Mouse (Mus musculus): ENCODE results near the gene Phldb3. TPM values are rescaled to one million over a fixed set of nuclear protein-coding genes. Genes with fewer than 3 reads are reported as not detected.

The Phldb3 gene
- polyA plus RNA-seq, 1 experiment from 2014 or later: 1.1 TPM

- Histone ChIP-seq H3K4me2 (replicated peaks) (peak within 1 kb of the TSS; percentile 88), H3K27me3 (peaks cover 49% of the 10 kb centered on the region), H3K9ac (no peak within 1 kb of the TSS), H3K4me3 (replicated peaks) (peak within 1 kb of the TSS; percentile 47), H3K36me3 (no peaks in the 10 kb centered on the region), H3K27ac (replicated peaks) (peak within 1 kb of the TSS; percentile 60), H3K4me1 (peaks cover 20% of the 10 kb centered on the region; the same call in 1 of the 2 replicates), H3K9me3 (replicated peaks) (no peaks in the 10 kb centered on the region)
- 12% methylated on average over 15 of the region's 15 CpGs for WGBS
- ATAC-seq (ENCODE audit: insufficient number of reproducible peaks, low FRiP score, low TSS enrichment, low read depth): no peak
Measured at GRCm38 (mm10) chr7:24636264-24636663, 25.7 kb downstream of the Phldb3 start, which contains the start of gene Lypd3. Lypd3 (plus strand) TSS chr7:24636550.

DNA sequence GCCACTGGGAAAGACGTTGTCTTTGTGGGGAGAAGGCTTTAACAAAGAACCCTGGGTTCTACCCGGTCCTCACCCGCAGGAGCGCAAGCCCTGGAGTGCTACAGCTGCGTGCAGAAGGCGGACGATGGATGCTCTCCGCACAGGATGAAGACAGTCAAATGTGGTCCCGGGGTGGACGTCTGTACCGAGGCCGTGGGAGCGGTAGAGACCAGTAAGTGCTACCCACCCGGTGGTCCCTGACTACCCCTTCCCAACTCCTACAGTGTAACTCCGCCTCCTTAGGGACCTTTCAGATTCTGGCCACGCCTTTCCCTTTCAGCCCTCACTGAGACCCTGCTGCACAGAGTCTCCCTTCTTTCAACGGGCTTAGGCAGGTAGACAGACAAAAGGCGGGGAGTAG, 26.5 kb downstream of the Phldb3 start:
- no peaks in the 10 kb centered on the region for H3K9me3 ChIP-seq (replicated peaks)
- H3K36me3 ChIP-seq: no peaks in the 10 kb centered on the region
- H3K9ac ChIP-seq: no peak overlapping the region
- H3K4me1 ChIP-seq: peaks cover 20% of the 10 kb centered on the region; the same call in 1 of the 2 replicates
- no peak for ATAC-seq (ENCODE audit: insufficient number of reproducible peaks, low FRiP score, low TSS enrichment, low read depth)
- WGBS: 1% methylated on average over 18 of the region's 18 CpGs
- peaks cover 49% of the 10 kb centered on the region for H3K27me3 ChIP-seq
- peak overlapping the region; percentile 60 for H3K27ac ChIP-seq (replicated peaks)
- H3K4me2 ChIP-seq (replicated peaks): peak overlapping the region; percentile 88
- H3K4me3 ChIP-seq (replicated peaks): peak overlapping the region; percentile 47

GRCm38 (mm10) chr7:24638026-24638856, 27.7 kb downstream of the Phldb3 start:
- ATAC-seq (ENCODE audit: insufficient number of reproducible peaks, low FRiP score, low TSS enrichment, low read depth): no peak
- Histone ChIP-seq H3K27me3 (peaks cover 49% of the 10 kb centered on the region), H3K4me1 (peaks cover 24% of the 10 kb centered on the region; the same call in 1 of the 2 replicates), H3K4me2 (replicated peaks) (peak overlapping the region; percentile 88), H3K27ac (replicated peaks) (0 out of 2 replicates have a peak overlapping the region, but pooled peaks have one; percentile 29), H3K4me3 (replicated peaks) (peak overlapping the region; percentile 47), H3K9ac (peak overlapping the region; percentile 15; the same call in 1 of the 2 replicates), H3K9me3 (replicated peaks) (no peaks in the 10 kb centered on the region), H3K36me3 (no peaks in the 10 kb centered on the region)
- 2% methylated on average over 35 of the region's 35 CpGs for WGBS

DNA sequence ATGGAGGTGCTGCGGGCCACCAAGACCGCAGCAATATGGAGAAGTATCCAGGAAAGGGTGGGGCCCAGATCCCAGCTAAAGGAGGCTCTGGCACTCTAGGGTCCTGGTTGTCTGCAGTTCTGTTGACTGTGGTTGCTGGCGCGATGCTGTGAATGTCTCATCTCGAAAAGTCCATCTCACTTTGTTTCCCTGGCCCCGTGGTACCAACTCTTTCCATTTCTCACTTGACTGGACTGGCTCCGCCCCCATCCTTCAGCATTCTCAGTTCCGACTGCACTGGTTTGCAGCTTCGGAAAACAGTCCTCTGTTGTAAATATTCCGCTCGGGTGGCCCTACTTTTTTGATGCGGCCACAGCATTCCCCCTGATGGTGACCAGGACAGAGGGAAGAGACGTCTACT, 29.9 kb downstream of the Phldb3 start:
- Histone ChIP-seq H3K36me3 (no peaks in the 10 kb centered on the region), H3K4me1 (peaks cover 24% of the 10 kb centered on the region; the same call in 1 of the 2 replicates), H3K9ac (no peak overlapping the region), H3K9me3 (replicated peaks) (no peaks in the 10 kb centered on the region), H3K4me2 (replicated peaks) (no peak overlapping the region), H3K27ac (replicated peaks) (no peak overlapping the region), H3K4me3 (replicated peaks) (no peak overlapping the region), H3K27me3 (peaks cover 49% of the 10 kb centered on the region)
- 66% methylated on average over 13 of the region's 13 CpGs for WGBS
- no peak for ATAC-seq (ENCODE audit: insufficient number of reproducible peaks, low FRiP score, low TSS enrichment, low read depth)

GRCm38 (mm10) chr7:24642491-24642890, 31.9 kb downstream of the Phldb3 start:
- H3K9ac ChIP-seq: no peak overlapping the region
- peaks cover 30% of the 10 kb centered on the region for H3K27me3 ChIP-seq
- no peak overlapping the region for H3K4me2 ChIP-seq (replicated peaks)
- ATAC-seq (ENCODE audit: insufficient number of reproducible peaks, low FRiP score, low TSS enrichment, low read depth): no peak
- 4% methylated on average over 9 of the region's 9 CpGs for WGBS
- H3K4me3 ChIP-seq (replicated peaks): no peak overlapping the region
- H3K9me3 ChIP-seq (replicated peaks): no peaks in the 10 kb centered on the region
- H3K36me3 ChIP-seq: no peaks in the 10 kb centered on the region
- H3K4me1 ChIP-seq: peaks cover 17% of the 10 kb centered on the region; the same call in 1 of the 2 replicates
- H3K27ac ChIP-seq (replicated peaks): no peak overlapping the region

GRCm38 (mm10) chr7:24644492-24644891, 33.9 kb downstream of the Phldb3 start:
- H3K4me2 ChIP-seq (replicated peaks): no peak overlapping the region
- no peak overlapping the region for H3K27ac ChIP-seq (replicated peaks)
- H3K9me3 ChIP-seq (replicated peaks): no peaks in the 10 kb centered on the region
- H3K27me3 ChIP-seq: peaks cover 13% of the 10 kb centered on the region; the same call in 1 of the 2 replicates
- 74% methylated on average over 6 of the region's 6 CpGs for WGBS
- no peaks in the 10 kb centered on the region for H3K36me3 ChIP-seq
- H3K4me1 ChIP-seq: 0 out of 2 replicates have a peak, but pooled peaks cover 4% of the 10 kb centered on the region
- no peak overlapping the region for H3K9ac ChIP-seq
- H3K4me3 ChIP-seq (replicated peaks): no peak overlapping the region
- ATAC-seq (ENCODE audit: insufficient number of reproducible peaks, low FRiP score, low TSS enrichment, low read depth): no peak

- no peak for ATAC-seq (ENCODE audit: insufficient number of reproducible peaks, low FRiP score, low TSS enrichment, low read depth)
- no peak overlapping the region for H3K4me2 ChIP-seq (replicated peaks)
- H3K27me3 ChIP-seq: peaks cover 8% of the 10 kb centered on the region; the same call in 1 of the 2 replicates
- H3K4me1 ChIP-seq: 0 out of 2 replicates have a peak, but pooled peaks cover 4% of the 10 kb centered on the region
- H3K9me3 ChIP-seq (replicated peaks): no peaks in the 10 kb centered on the region
- no peaks in the 10 kb centered on the region for H3K36me3 ChIP-seq
- 53% methylated on average over 7 of the region's 7 CpGs for WGBS
- H3K27ac ChIP-seq (replicated peaks): no peak overlapping the region
- H3K9ac ChIP-seq: no peak overlapping the region
- H3K4me3 ChIP-seq (replicated peaks): no peak overlapping the region
Measured at GRCm38 (mm10) chr7:24644996-24645395, 34.4 kb downstream of the Phldb3 start.

- H3K4me3 ChIP-seq (replicated peaks): no peak overlapping the region
- WGBS: 65% methylated on average over 7 of the region's 7 CpGs
- H3K27ac ChIP-seq (replicated peaks): peak overlapping the region; percentile 61
- H3K36me3 ChIP-seq: no peaks in the 10 kb centered on the region
- H3K9ac ChIP-seq: no peak overlapping the region
- H3K9me3 ChIP-seq (replicated peaks): no peaks in the 10 kb centered on the region
- H3K4me1 ChIP-seq: 0 out of 2 replicates have a peak, but pooled peaks cover 4% of the 10 kb centered on the region
- H3K4me2 ChIP-seq (replicated peaks): no peak overlapping the region
- no peak for ATAC-seq (ENCODE audit: insufficient number of reproducible peaks, low FRiP score, low TSS enrichment, low read depth)
- H3K27me3 ChIP-seq: no peaks in the 10 kb centered on the region
Measured at GRCm38 (mm10) chr7:24646486-24646885, 35.9 kb downstream of the Phldb3 start.

DNA sequence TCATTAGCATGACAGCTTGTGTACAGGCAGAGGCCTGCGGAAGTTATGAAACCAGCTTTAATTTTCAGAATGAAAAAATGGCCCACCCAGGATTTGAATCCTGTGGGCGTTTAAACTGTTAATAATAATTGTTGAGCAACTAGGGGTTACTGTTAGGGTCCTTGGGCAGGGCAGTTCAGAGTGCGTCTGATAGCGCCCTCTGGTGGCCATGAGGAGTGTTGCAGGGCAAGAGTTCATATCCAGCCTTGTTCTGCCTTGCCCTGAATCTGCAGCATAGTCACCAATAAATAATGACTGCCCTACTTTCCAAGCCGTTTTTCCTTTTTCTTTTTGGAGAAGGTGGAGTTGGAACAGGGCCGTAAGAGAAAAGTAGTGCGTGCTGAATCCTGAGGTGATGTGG, 43.1 kb downstream of the Phldb3 start:
- no peak overlapping the region for H3K4me3 ChIP-seq (replicated peaks)
- no peaks in the 10 kb centered on the region for H3K27me3 ChIP-seq
- no peak overlapping the region for H3K27ac ChIP-seq (replicated peaks)
- no peak overlapping the region for H3K4me2 ChIP-seq (replicated peaks)
- no peak for ATAC-seq (ENCODE audit: insufficient number of reproducible peaks, low FRiP score, low TSS enrichment, low read depth)
- no peaks in the 10 kb centered on the region for H3K4me1 ChIP-seq
- H3K9me3 ChIP-seq (replicated peaks): no peaks in the 10 kb centered on the region
- 27% methylated on average over 7 of the region's 7 CpGs for WGBS
- H3K36me3 ChIP-seq: no peaks in the 10 kb centered on the region
- no peak overlapping the region for H3K9ac ChIP-seq

GRCm38 (mm10) chr7:24659737-24660357, 49.3 kb downstream of the Phldb3 start:
- no peak overlapping the region for H3K27ac ChIP-seq (replicated peaks)
- no peaks in the 10 kb centered on the region for H3K27me3 ChIP-seq
- H3K36me3 ChIP-seq: no peaks in the 10 kb centered on the region
- H3K4me3 ChIP-seq (replicated peaks): no peak overlapping the region
- WGBS: 56% methylated on average over 12 of the region's 12 CpGs
- no peak for ATAC-seq (ENCODE audit: insufficient number of reproducible peaks, low FRiP score, low TSS enrichment, low read depth)
- no peak overlapping the region for H3K4me2 ChIP-seq (replicated peaks)
- H3K9me3 ChIP-seq (replicated peaks): no peaks in the 10 kb centered on the region
- H3K9ac ChIP-seq: no peak overlapping the region
- no peaks in the 10 kb centered on the region for H3K4me1 ChIP-seq

DNA sequence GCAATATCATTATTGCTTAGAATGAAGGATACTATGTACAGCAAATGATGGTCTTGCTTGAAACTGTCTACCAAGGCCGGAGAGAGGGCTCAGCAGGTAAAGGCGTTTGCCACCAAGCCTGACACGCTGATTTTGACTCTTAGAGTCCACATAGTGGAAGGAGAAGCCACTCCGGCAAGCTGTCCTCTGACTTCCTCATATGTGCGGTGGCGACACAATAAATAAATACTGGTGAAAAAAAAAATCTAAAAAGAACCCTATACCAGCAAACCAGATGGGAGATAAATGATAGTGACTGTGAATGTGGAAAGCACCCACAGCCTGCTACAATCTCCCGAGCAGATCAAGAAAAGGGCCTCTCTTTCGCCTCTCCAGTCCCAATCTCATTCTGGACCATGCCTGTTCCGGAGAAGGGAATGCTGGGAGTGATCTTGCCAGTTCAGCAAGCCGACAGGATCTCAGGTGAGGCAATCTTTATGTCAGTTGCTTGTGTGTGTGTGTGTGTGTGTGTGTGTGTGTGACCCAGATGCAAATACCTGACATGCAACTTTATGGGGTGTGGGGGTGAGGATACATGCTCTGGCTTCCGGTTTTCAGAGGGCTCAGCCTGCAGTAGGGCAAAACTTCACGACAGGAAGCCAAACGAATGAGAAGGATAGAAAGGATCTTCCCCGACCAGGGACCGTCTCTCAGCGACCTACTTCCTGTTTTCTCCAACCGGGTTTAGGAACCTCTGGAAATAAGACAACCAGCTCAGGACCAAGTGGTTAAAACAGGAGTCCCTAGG, 50.7 kb downstream of the Phldb3 start:
- Histone ChIP-seq H3K9ac (no peak overlapping the region), H3K4me1 (no peaks in the 10 kb centered on the region), H3K9me3 (replicated peaks) (no peaks in the 10 kb centered on the region), H3K27me3 (no peaks in the 10 kb centered on the region), H3K4me3 (replicated peaks) (no peak overlapping the region), H3K27ac (replicated peaks) (no peak overlapping the region), H3K36me3 (no peaks in the 10 kb centered on the region), H3K4me2 (replicated peaks) (no peak overlapping the region)
- WGBS: 51% methylated on average over 17 of the region's 17 CpGs
- ATAC-seq (ENCODE audit: insufficient number of reproducible peaks, low FRiP score, low TSS enrichment, low read depth): no peak
